Mouse (Mus musculus): ENCODE measurements at regions not wholly inside any gene's neighbourhood (a gene's known extent, or its start where the extent isn't known, plus 50 kb on each side); places are given as distances from the start of the nearest gene placed in this dataset.

- no peak for TF ChIP-seq EP300 (IDR thresholded peaks at IDR 0.05; ENCODE audit: low read depth)
- no peak for TF ChIP-seq CTCF (IDR thresholded peaks at IDR 0.05; ENCODE audit: low read depth)
Observed at GRCm38 (mm10) chr17:74927981-74928380, 77.4 kb upstream of the Ltbp1 start.
